Mouse (Mus musculus) midbrain, embryonic 14.5 days (tissue): ENCODE measurements around the gene Olfr142. TPM values are rescaled to one million over a fixed set of nuclear protein-coding genes. Genes with fewer than 3 reads are reported as not detected.
"Not testable (repeated sequence)": the region's sequence is repeated elsewhere in the genome, so short reads cannot be mapped to it uniquely, and the experiment has no call there.

ENCODE experiments used
- ATAC-seq: fragments of 200-750 bp; cut with Nextera tagmentation; 2 replicates; pipeline ENCODE4 v1.8.0; 2017; ENCODE audit warnings: moderate number of reproducible peaks, moderate library complexity; ENCODE audit not compliant: low FRiP score, low TSS enrichment
- DNase-seq: peaks from one replicate; pipeline ENCODE4 v3.0.0-alpha.2; 2015
- H3K27ac ChIP-seq: fragments of 300-500 bp; sonication (generic); replicated peaks from 2 replicates; pipeline ENCODE4 v1.5.1; 2014; ENCODE audit warnings: mild to moderate bottlenecking, low read depth, low read length, moderate library complexity
- H3K27me3 ChIP-seq: fragments of 300-500 bp; sonication (generic); 2 replicates; pipeline ENCODE4 v1.6.1; 2014; ENCODE audit warnings: low read length, control low read depth, mixed read lengths; ENCODE audit not compliant: control insufficient read depth, insufficient read depth
- H3K36me3 ChIP-seq: fragments of 300-500 bp; sonication (generic); 2 replicates; pipeline ENCODE4 v1.6.1; 2014; ENCODE audit warnings: low read length, control low read depth; ENCODE audit not compliant: control insufficient read depth, insufficient read depth
- H3K4me1 ChIP-seq: fragments of 300-500 bp; sonication (generic); 2 replicates; pipeline ENCODE4 v1.6.1; 2014; ENCODE audit warnings: mild to moderate bottlenecking, antibody characterized with exemption, low read length, control low read depth; ENCODE audit not compliant: control insufficient read depth, insufficient read depth
- H3K4me2 ChIP-seq: fragments of 300-500 bp; sonication (generic); 2 replicates; pipeline ENCODE4 v1.6.1; 2014; ENCODE audit warnings: mild to moderate bottlenecking, low read length, moderate library complexity
- H3K4me3 ChIP-seq: fragments of 300-500 bp; sonication (generic); replicated peaks from 2 replicates; pipeline ENCODE4 v1.5.1; 2014; ENCODE audit warnings: low read depth, low read length
- H3K9ac ChIP-seq: fragments of 300-500 bp; sonication (generic); replicated peaks from 2 replicates; pipeline ENCODE4 v1.6.1; 2014; ENCODE audit warnings: mild to moderate bottlenecking, low read length, moderate library complexity
- H3K9me3 ChIP-seq: fragments of 300-500 bp; sonication (generic); 2 replicates; pipeline ENCODE4 v1.6.1; 2016; ENCODE audit warnings: low read length, control low read depth, mixed read lengths; ENCODE audit not compliant: control insufficient read depth
- WGBS: fragments of 180-500 bp; shearing (Covaris S2); extraction: QIAGEN DNeasy Blood & Tissue Kit; methylation state at CpG from one replicate; pipeline ENCODE4 v1.1.7; 2014; 5-methylcytosine and 5-hydroxymethylcytosine counted together
- polyA plus RNA-seq: library from polyadenylated mRNA; unstranded; fragments of >200 nt; fragmentation: Nextera tagmentation; extraction: Ambion mirVana; gene quantifications from 2 replicates; pipeline ENCODE4 v1.2.1, GENCODE M21; 2014

Gene Olfr142
- polyA plus RNA-seq: not detected in 2 replicates

DNA sequence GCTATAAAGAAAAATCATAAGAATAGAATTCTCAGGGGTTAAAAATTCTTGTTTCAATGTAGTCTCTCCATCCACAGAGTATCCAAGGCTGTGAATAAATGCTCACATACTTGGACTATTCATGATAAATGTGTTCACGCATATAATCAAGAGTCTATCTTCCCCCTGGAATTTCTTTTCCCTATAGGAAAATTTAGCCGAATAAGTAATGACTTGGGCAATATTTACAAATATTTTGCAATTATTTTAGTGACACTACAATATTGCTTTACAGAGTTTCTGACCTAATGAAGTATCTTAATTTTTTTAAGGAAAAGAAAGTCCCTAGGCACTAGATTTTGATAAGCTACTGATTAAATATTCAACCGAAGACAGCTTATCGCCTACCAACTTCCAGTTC, at the start of gene Olfr142:
TSS of gene Olfr142 (minus strand) at position 101 of the 400 bp plus-strand sequence.
- H3K4me1 ChIP-seq: no peaks in the 10 kb centered on the region
- no peak within 1 kb of the TSS for H3K4me3 ChIP-seq
- no peak within 1 kb of the TSS for H3K4me2 ChIP-seq
- H3K9ac ChIP-seq: no peak within 1 kb of the TSS
- 92% methylated on average over 4 of the region's 4 CpGs for WGBS
- H3K36me3 ChIP-seq: no peaks in the 10 kb centered on the region
- ATAC-seq: no peak
- H3K9me3 ChIP-seq: no peaks in the 10 kb centered on the region
- H3K27me3 ChIP-seq: no peaks in the 10 kb centered on the region
- no peak within 1 kb of the TSS for H3K27ac ChIP-seq
- DNase-seq: no peak

DNA sequence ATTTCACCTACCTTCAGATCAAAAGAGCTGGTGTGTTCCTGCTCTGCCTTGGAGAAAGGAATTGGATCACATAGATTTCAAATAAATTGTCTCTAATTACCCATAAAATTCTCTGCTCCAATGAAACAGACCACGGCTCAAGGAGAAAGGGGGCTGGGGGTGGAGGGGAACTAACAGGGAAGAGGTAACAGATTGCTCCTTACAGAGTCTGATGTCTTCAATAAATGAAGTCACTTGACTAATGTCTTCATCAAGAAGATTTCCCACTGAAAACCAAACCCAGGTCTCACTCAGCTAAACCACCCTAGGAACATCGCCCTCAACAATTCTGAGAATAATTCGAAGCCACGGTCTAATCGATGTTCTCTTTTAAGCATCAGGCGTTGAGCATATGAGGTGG, 35.3 kb upstream of the Olfr142 start, which contains the start of gene Olfr1272:
TSS of gene Olfr1272 (minus strand) at position 101 of the 400 bp plus-strand sequence.
- H3K27ac ChIP-seq: no peak within 1 kb of the TSS
- WGBS: 83% methylated on average over 6 of the region's 6 CpGs
- H3K36me3 ChIP-seq: no peaks in the 10 kb centered on the region

DNA sequence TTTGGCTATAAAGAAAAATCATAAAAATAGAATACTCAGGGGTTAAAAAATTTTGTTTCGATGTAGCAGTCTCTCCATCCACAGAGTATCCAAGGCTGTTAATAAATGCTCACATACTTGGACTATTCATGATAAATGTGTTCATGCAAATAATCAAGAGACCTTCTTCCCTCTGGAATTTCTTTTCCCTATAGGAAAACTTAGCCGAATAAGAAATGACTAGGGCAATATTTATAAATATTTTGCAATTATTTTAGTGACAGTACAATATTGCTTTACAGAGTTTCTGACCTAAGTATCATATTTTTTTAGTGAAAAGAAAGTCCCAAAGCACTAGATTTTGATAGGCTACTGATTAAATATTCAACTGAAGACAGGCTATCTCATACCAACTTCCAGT, 13.5 kb upstream of the Olfr142 start, which contains the start of gene Olfr1271:
TSS of gene Olfr1271 (minus strand) at position 101 of the 400 bp plus-strand sequence.
- no peak within 1 kb of the TSS for H3K4me2 ChIP-seq
- no peaks in the 10 kb centered on the region for H3K4me1 ChIP-seq
- no peaks in the 10 kb centered on the region for H3K36me3 ChIP-seq
- no peak within 1 kb of the TSS for H3K4me3 ChIP-seq
- H3K27me3 ChIP-seq: no peaks in the 10 kb centered on the region
- ATAC-seq (no peak), DNase-seq (no peak)
- no peak within 1 kb of the TSS for H3K9ac ChIP-seq
- H3K27ac ChIP-seq: no peak within 1 kb of the TSS
- 92% methylated on average over 2 of the region's 2 CpGs for WGBS
- no peaks in the 10 kb centered on the region for H3K9me3 ChIP-seq

More for the DNA sequence above, 35.3 kb upstream of the Olfr142 start, which contains the start of gene Olfr1272:
- Histone ChIP-seq H3K9ac (no peak within 1 kb of the TSS), H3K9me3 (no peaks in the 10 kb centered on the region), H3K4me3 (no peak within 1 kb of the TSS), H3K4me1 (no peaks in the 10 kb centered on the region), H3K4me2 (no peak within 1 kb of the TSS), H3K27me3 (no peaks in the 10 kb centered on the region)
- no peak for DNase-seq
- ATAC-seq: no peak

DNA sequence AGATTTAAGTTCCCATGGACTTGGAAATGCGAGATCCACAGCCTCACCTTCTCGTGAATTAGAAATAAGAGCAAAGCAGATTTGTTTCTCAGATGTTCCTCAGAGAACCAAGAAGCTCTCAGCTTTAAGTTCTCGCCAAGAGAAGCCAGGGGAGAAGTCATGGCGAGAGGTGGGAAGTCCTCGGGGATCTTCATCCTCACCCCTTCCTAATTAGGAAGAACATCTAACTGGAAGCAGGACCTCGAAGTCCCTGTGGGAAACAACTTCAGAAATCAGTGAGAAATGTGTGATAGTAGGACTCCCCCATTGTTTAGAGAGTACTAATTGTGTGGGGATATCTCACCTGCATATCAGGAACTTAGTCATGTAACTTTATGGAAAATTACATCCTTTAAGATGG, 33.0 kb downstream of the Olfr142 start, which contains the start of gene Olfr1506:
TSS of gene Olfr1506 (minus strand) at position 101 of the 400 bp plus-strand sequence.
- H3K4me3 ChIP-seq, DNase-seq, H3K27me3 ChIP-seq, H3K36me3 ChIP-seq, H3K4me1 ChIP-seq, H3K27ac ChIP-seq, H3K9ac ChIP-seq, H3K4me2 ChIP-seq, H3K9me3 ChIP-seq, ATAC-seq: not testable (repeated sequence)
- no CpG with 5 or more reads among the region's 6 CpGs for WGBS

Other genes starting within 250 kb of the Olfr142 start
- not detected in 2 replicates for gene Olfr1263, start 245.5 kb downstream of the Olfr142 start, polyA plus RNA-seq
- not detected in 2 replicates for gene Olfr1264, start 232.0 kb downstream of the Olfr142 start, polyA plus RNA-seq
- gene Olfr1265, start 222.3 kb downstream of the Olfr142 start, polyA plus RNA-seq: not detected in 2 replicates
- gene Olfr140, start 194.0 kb downstream of the Olfr142 start, polyA plus RNA-seq: not detected in 2 replicates
- gene Olfr1269, start 136.2 kb downstream of the Olfr142 start, polyA plus RNA-seq: not detected in 2 replicates
- gene Olfr32, start 115.3 kb downstream of the Olfr142 start, polyA plus RNA-seq: 0.09 TPM in 1 of 2 replicates, not detected in the other
- gene Olfr1270, start 104.5 kb downstream of the Olfr142 start, polyA plus RNA-seq: not detected in 2 replicates
- gene Olfr1506, start 33.1 kb downstream of the Olfr142 start, polyA plus RNA-seq: not detected in 2 replicates
- not detected in 2 replicates for gene Olfr1271, start 13.4 kb upstream of the Olfr142 start, polyA plus RNA-seq
- gene Olfr1272, start 35.2 kb upstream of the Olfr142 start, polyA plus RNA-seq: not detected in 2 replicates
- not detected in 2 replicates for gene Gm13769, start 64.6 kb upstream of the Olfr142 start, polyA plus RNA-seq
- gene Olfr1274-ps, start 141.1 kb upstream of the Olfr142 start, polyA plus RNA-seq: not detected in 2 replicates